Mouse (Mus musculus): ENCODE data around the gene 2410141K09Rik.
"Not testable (repeated sequence)": the region's sequence is repeated elsewhere in the genome, so short reads cannot be mapped to it uniquely, and the experiment has no call there.

2410141K09Rik gene

GRCm38 (mm10) chr13:66441018-66441417 lies at the start of gene 2410141K09Rik:
TSS of gene 2410141K09Rik (minus strand) at chr13:66441118.
- DNase-seq: not testable (repeated sequence)

GRCm38 (mm10) chr13:66426858-66427257 lies 14.1 kb downstream of the 2410141K09Rik start:
- DNase-seq: not testable (repeated sequence)

- DNase-seq: not testable (repeated sequence)
Measured at GRCm38 (mm10) chr13:66414962-66415361, 26.0 kb downstream of the 2410141K09Rik start.
